Mouse (Mus musculus) CD4-positive helper T cell, adult 2 months (primary cell): Measurements from ENCODE around the gene Meis1.

Experiments used
- DNase-seq: peaks from one replicate; pipeline ENCODE4 v3.0.0-alpha.2; 2012; ENCODE audit warnings: low read depth, missing footprints, low spot score

The Meis1 gene

DNA sequence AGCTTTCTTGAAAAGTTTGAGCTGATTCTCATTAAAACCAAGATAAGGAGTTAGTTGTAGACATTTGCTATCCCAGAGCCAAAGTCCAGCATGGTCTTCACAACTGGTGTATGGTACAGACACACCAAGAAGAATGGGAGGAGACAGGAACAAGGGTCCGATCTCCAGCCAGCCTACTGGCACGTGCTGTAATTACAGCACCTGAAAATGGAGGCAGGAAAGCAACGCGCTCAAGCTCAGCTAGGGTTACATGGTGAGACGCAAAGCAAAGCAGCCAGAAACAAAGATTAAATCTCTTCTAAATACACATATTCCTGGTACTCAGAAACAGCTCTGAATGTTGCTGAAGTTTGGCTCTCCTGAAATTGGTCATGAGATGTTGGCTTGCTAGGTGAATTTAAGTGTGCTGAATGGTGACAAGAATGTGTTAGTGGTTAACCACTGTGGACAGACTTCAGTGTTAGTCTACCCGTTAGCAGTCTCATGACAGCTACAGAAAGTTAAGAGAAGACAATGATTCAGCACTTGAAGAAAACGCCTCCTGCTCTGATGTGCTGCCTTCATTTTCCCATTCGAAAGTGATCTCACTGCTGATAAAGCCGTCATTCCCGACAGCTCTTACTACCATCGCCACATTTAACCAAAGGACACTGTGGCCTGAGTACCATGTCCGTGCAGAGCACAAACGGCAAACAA lies 70.0 kb downstream of the Meis1 start:
- no peak for DNase-seq

DNA sequence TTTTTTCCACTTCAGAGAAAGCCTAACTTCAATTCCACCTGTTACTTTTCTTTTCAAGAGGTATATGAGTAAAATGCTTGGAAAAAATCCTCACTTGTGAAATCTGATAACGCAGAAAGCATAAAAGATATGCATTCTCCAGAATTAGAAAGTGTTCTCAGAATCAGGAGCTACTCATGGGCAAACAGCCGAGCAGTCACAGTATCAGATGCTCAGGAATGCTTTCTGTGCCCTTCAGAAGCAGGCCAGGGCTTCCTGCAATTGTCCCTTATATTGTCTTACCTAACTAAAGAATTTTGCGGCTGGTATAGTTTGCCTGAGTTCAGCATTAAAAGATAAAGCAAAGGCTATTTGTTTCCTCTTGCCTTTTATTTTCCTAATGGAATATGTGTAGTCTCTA lies 71.4 kb downstream of the Meis1 start:
- no peak for DNase-seq

DNA sequence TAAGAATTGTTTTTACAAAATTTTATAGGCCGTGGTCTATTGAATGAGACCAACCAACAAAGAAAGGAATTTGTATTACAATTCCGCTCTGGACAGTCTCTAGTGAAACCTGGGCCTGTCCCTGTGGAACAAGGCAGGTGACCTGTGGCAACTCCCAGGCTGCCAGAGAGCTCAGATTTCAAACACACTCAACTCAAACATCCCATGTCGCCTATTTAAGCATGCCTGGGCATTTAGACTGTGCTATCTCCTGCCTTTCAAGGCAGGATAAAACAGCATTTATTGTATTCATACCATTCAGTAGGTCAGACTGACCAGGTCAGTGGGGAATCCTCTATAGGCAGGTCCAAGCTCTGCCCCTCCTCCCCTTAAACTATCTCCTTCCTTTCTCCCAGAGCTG lies 73.0 kb downstream of the Meis1 start:
- DNase-seq, result no peak

DNA sequence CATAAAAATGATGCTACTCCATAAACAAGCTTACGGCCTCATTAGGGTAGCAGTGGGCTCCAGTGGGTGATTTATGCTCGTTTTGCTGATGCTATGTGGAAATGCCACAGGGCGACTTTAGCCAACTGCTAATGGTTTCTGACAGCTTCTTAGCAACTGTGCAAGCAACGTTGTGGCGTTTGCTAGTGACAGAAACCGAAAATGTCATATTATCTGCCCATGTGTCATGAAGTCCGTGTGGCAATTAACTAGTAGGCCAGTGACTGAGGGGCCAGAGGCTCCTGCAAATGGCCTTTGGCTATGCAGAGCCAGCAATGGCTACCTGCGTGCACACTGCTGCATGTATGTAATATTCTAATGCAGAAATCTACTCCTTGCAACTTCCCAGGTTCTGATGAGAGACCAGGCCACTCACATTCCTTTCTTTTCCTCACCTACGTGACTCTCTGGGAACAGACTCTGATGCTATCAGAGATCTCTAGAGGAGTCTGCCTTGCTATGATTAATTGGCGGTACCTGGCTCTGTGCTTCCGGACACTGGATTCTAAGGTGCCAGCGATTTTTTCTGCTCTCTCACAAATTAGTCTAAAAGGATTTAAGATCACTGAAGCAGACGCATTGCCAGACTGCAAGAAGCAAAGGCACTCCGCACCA lies 73.7 kb downstream of the Meis1 start:
- DNase-seq, result no peak

DNA sequence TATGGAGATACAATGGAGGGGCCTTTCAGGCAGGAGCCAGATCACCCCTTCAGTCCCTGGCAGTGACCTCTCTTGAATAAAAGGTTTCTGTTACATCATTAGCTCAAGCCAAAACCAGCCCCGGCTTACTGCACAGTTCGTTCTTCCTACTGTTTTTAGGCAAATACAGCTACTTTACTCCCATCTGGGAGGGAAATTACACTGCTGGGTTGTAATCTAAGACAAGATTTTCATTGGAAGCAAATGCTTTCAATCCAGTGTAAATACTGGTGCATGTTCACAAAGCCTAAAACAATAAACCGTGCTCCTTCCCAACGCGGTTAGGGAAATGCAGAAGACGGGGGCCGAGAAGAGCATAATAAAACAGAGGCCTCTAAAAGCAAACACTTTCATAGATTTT lies 74.6 kb downstream of the Meis1 start:
- DNase-seq, result no peak

DNA sequence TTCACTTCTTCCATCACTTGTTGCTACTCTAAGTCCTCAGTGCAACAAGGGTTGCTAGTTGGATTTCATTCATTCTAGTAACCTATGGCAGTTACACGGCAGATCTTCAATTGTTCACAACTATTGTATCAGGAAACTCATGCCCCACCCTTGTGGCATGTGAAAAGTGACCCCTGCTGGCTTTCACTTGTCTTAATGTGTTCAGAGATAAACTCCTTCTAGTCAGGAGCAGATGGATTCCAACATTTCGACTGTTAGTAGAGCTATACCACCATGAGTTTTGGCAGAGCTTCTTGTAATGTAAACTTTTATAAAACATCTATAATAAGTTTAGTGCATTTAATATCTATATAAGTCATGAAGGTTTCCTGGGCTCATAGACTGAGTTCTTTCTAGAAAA lies 75.8 kb downstream of the Meis1 start:
- DNase-seq, result no peak

DNA sequence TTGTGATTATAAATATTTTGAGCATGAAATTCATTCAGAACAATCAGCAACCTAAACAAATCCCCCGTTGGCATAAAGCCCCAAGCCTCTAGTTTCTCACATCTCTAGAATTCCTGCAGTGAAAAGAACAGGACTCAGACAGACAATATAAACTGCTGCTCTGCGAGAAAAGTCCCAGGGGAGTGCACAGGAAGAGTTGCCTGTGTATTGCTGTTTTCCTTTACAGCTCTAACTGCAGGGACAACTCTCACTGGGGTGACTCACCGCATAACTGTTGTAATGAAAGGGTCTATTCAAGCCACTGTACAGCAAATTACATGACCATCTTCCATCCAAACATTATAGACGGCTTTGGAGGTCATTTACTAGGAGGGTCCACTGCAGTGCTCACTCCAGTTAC lies 77.9 kb downstream of the Meis1 start:
- no peak for DNase-seq

DNA sequence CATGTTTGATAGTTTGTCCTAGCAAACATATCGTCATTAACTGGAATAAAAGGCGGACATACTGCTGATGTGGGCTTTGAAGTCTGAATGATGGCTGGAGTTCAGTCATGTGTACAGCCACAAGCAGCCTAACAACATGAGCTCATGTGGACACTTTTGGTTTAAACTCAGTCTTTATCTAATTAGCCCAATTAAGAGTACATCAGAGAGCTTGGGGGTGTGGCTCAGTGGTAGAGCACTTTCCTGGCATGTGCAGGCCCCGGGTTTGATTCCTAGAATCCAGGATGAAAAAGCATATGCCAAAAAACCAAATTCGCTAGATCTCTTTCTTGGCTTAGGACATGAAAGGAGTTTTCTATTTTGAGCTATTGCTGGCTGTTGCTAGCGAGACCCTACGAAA lies 83.9 kb downstream of the Meis1 start:
- no peak for DNase-seq

DNA sequence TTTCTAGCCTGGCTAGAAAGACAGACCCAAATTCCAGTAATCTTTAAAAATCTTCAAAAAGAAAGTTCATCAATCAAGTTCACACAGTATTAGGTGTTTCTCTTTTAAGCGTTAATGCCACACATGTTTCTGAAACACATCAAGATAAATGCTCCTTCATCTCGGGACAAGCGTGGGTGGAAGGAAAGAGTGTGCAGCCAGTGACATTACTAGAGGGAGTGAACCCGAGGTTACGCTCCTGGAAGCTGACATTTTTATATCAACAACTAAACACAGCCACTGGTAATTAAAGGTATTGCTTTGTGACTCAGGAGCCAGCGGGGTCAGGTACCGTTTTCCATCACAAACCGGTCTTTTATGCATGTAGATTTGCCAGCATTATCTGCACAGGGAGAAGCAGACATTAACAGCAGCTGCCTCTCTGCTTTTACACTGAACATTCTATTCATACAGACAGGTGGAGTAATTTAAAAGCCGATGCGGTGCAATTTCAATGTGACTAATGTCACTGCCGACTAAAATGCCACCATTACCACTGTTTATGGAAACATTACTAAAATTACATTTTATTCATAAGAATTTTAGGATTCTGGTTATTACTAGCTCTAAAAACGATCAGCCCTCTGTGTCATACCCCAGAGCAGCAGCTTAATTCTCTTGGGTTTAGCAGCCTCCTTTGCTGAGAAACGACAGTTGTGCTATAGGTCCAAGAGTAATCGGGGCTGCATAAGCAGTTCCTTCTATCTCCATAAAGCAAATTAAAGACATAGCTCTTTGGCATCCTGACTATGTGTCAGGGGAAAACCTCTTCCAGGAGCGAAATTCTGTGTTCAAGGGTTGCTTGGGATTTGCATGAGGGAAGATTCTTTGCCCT lies 87.5 kb downstream of the Meis1 start:
- no peak for DNase-seq

DNA sequence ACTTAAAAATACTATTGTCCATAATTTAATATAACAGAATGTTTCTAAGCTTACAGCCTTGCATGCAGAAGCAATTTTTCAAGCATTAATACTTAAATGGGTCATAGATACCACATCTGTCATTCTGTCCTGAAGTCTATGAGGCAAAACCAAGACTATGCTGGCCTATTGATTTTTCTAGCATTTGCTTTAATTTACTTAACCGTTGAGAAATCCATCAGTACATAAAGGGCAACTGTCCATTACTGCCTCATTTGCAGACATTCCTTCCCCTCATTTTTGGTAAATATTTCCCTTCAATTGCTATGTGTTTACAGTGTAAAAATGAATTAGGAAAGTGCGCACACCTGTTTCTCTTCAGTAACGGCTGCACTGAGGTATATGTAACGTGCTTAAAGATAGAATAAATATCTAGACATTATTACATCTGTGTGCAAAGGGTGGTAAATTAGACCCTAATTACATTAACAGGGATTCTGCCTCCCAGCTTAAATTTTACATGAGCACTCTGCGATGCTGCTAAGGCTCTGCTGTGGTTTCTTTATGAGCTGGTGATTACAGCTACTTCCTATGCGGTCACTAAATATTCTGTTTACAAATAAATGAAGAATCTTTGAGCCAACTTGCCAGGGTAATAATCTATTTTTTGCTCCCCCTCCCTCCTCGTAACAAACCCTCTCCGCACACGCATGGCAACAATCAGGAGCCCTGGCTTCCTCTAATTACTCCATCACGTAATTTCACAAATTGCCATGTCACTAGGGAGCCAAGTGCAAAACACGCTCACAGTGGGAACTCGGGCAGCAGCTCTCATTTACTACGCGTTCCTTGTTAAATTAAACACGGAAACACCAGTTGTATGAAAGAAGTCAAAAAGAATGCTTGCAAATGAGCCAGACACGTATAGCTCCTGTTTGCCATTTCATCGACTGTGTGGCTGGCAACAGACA lies 88.7 kb downstream of the Meis1 start:
- no peak for DNase-seq

DNA sequence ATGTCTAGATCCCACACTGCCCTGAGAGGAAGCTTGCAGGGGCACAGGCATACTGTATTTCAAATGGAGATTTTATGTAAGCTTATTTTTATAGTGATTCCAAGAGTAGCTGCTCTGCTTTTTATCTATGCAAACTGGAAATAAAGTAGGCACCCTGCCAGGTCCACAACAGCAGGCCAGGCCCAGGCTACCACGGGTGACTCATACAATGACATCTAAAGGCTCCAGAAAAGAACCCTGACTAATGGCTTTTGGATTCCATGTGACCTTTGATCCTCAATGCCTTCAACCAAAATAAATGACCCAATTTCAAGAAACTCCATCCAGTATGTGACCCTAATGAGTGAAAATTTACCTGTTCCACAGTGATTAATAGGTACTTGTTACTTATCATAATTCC lies 91.4 kb downstream of the Meis1 start:
- DNase-seq, result no peak

DNA sequence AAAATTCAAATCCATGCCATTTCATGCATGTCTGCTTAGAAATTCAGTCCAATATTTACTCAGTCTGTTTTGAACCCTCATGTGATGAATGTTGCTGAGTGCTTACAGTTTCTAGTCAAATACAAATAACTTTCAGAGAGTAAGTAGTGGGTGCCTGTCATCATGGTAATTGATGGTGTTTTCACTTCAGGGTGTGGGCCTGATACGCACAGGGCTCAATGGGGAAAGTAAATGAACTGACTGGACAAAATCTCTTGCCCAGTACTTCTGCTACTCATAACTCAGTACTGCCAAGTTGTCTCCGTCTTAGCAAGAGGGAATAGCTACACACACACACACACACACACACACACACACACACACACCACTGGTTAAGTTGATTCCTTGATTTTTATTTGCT lies 92.0 kb downstream of the Meis1 start:
- DNase-seq, result no peak

DNA sequence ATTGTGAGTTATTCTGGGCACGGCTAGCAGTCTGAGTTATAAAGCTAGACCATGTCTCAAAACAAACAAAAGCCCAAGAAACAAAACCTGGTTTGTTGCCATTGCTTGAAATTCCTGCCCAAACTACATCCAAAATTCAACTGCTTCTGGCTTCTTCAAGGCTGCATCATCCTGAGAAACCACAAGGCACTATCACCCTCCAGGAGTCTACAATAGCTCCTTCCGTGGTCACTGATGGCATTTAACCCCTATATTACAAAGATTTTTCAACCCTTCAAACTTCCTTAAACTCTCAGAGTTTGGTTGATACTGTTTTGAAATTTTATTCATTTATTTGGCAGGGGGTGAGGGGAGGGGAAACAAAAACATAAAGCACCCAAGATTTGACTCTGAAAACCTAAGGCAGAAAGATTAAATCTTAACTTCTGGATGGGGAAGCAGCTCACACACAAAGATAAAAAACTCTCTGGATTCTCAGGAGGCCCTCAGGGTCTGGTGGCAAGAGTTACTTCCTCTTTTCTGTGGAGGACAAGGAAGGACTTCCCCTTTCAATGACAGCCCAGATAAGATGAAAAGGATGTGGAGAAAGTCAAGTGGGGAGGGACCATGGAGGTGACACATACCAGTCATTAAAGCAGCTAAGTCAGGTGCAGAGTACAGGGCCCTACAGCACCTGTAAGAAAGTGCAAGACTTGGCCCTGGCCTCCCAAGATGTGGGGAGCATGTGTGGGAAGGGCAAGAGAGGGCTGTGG lies 94.0 kb downstream of the Meis1 start:
- no peak for DNase-seq

DNA sequence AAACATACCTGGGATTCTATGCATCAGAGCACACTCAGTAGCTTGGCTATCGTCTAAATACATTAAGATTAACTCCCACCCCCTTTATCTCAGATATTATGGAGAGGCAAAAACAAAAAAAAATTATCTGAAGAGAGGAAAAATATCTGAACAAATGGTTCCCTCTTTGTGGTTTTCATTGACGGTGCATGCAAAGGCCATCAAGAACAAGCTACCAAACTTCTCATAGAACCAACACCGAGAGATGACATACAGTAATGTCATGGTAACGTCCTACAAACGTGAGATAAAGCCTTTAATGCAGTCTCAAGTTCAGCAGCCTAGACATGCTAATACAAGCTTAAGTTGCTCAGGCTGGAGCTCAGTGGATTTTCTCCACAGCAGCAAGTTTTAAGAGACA lies 95.5 kb downstream of the Meis1 start:
- DNase-seq, result no peak

DNA sequence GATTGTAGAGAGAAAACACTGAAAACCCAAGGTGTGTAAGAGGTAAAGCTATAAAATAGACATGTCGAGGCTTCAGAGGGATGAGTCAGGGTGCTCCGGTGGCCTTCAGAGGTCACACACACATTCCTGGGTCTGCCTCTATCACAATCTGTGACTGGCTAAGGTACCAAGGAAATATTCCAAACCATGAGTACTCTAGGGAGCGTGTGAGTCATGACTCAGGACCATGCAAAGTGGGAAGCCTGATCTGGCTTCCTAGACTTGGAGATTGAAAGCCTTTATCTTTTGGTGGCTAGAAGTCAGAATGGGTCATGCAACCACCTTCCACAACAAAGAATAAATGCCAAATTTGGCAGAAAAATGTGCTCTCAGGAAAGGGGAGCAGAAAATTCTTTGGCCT lies 98.1 kb downstream of the Meis1 start:
- no peak for DNase-seq

DNA sequence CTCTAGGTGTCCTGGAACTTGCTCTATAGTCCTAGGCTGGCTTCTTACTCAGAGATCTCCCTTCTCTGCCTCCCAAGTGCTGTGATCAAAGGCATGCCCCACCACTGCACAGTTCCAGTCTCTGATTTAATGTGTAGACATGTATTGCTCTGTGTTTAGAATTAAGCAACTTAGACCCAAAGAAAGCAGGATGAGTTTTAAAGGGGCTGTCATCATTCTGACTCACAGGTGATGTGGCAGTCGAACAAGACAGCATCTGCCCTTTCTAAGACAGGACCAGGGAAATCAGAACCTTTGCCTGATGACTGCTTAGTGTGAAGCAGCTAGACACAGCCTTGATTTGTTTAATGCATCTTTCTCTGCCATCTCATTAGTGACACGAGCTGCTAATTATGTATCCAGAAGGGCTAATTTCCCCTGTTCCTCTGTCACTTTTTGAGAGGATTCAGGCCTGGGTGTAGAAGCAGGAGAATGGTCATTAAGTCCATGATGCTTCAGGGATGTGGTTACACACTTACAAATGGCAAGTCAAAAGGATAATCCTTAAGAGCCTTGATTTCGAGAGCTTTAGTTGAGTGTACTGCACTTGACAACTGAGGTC lies 99.5 kb downstream of the Meis1 start:
- DNase-seq, result no peak

DNA sequence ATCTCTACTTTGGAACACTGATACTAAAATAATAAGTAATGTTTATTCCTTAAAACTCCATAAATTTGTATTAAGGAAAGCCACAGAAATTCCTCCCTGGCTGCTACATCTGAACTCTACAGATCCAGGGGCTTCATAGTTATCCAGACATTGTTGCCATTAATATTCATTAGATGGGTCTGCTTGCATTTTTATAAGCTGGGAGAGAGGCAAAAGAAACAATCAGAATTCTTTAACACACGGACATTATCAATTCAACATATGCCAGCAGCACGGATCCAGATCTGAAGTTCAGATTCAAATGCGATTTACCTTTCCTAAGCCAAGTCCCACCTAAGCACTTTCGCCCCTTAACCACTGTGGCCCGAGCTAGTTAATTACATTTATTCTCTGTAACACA lies 100.9 kb downstream of the Meis1 start:
- no peak for DNase-seq

DNA sequence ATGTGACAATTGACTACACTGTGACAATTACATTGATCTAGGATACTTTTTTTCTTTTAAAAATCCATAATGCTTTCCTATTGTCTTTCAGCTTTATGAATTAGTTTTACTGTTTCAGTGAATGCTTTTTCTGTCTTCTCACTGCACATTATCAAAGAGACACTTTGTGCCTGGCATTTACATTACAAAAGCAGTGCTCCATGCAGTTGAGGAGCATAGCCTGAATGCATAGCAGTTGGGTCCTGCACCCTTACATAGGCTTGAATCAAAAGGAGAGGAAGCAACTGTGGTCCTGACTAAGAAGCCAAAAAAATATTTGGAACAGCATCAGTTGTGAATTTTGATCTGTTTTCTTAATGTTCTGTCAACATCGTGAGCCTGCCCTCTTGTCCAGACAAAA lies 105.5 kb downstream of the Meis1 start:
- DNase-seq, result no peak

DNA sequence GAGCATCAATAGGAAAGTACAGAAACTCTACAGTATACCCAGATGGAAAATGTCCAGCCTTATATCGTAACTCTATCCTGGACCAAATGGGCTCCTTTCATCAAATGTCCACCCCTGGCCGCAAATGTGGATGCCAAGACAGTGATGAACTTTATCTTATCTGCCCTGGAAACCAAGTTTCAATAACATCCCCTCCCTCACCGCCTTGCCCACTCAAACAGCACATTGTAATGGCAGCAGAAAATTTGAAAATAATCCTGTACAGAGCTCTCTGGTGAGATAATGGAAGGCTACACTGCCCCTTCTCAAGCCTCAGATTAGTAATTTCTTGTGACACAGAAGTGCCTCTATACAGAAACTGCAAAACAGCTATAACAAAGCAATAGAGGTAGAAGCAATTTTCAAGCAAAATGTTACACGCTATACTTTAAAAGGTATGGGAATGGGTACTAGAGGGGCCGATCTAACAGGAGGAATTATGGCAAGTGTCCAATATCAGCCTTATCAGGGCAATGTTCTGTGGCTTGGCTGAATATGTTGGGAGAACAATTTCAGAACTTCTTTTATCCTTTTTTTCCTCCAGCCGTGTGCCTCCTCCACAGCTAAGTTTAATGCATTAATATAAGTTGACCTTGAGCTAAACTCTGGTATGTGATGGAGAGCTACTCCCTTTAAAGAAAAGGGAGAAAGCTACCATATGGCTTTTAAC lies 106.3 kb downstream of the Meis1 start:
- DNase-seq, result no peak

DNA sequence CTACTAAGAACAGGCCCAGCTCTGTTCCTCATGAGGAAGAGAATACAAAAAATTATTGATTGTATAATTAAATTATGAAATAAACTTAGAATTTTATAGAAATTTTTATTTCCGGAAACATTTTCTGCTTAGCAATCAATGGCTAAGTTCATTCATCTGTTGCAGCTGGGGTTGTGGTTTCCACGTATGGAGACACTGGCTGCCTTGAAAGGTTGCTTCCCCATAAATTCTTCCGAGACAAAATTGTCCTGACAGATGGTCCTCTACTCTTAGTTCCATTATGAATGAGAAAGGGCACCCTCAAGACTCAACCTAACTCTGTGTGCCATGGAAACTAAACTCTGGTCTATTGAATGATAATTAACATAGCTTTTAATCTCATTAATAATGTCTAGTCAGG lies 111.9 kb downstream of the Meis1 start:
- no peak for DNase-seq
